Mouse (Mus musculus) liver, embryonic 14.5 days (tissue): ENCODE measurements around the gene Tnnt3. TPM values are rescaled to one million over a fixed set of nuclear protein-coding genes. Genes with fewer than 3 reads are reported as not detected.

Experiments used
- ATAC-seq: fragments of 200-750 bp; cut with Nextera tagmentation; 2 replicates; pipeline ENCODE4 v1.8.0; 2017; ENCODE audit warnings: moderate number of reproducible peaks, mild to moderate bottlenecking, moderate library complexity; ENCODE audit not compliant: insufficient read depth
- DNase-seq, 3 experiments: peaks; one replicate each; pipeline ENCODE4 v3.0.0-alpha.2; 2012 to 2013; ENCODE audit warnings: low read depth in 3 of 3, low spot score in 3 of 3
- H3K27ac ChIP-seq: fragments of 300-500 bp; sonication (generic); 2 replicates; pipeline ENCODE4 v1.5.1; 2014; ENCODE audit warnings: moderate library complexity, mild to moderate bottlenecking, control low read depth, inconsistent platforms
- H3K27me3 ChIP-seq: fragments of 300-500 bp; sonication (generic); 2 replicates; pipeline ENCODE4 v1.6.1; 2014; ENCODE audit warnings: mild to moderate bottlenecking, low read length, moderate library complexity; ENCODE audit not compliant: control insufficient read depth, insufficient read depth
- H3K36me3 ChIP-seq: fragments of 300-500 bp; sonication (generic); replicated peaks from 2 replicates; pipeline ENCODE4 v1.6.1; 2014; ENCODE audit warnings: low read depth; ENCODE audit not compliant: control insufficient read depth, insufficient read depth
- H3K4me1 ChIP-seq, 2 experiments: fragments of 200-500 bp in 1 of 2; fragments of 300-500 bp in 1 of 2; sonication (generic) in 1 of 2; replicated peaks; 2 replicates each; pipeline ENCODE4 v1.6.1; 2012 to 2014; ENCODE audit warnings: antibody characterized with exemption in 1 of 2, inconsistent platforms in 1 of 2, low read length in 1 of 2; ENCODE audit not compliant: control insufficient read depth in 2 of 2, insufficient read depth in 2 of 2
- H3K4me2 ChIP-seq: fragments of 300-500 bp; sonication (generic); 2 replicates; pipeline ENCODE4 v1.6.1; 2014; ENCODE audit warnings: low read depth, mild to moderate bottlenecking, control low read depth, moderate library complexity
- H3K4me3 ChIP-seq, 2 experiments: fragments of 200-500 bp in 1 of 2; fragments of 300-500 bp in 1 of 2; sonication (generic) in 1 of 2; 2 replicates each; pipeline ENCODE4 v1.5.1; 2012 to 2014; ENCODE audit warnings: low read depth in 2 of 2, low read length in 2 of 2, mild to moderate bottlenecking in 2 of 2, control low read depth in 1 of 2, inconsistent platforms in 1 of 2, moderate library complexity in 1 of 2; ENCODE audit not compliant: insufficient read depth in 1 of 2
- H3K9ac ChIP-seq: fragments of 300-500 bp; sonication (generic); replicated peaks from 2 replicates; pipeline ENCODE4 v1.6.1; 2014; ENCODE audit warnings: mild to moderate bottlenecking, control low read depth, moderate library complexity
- H3K9me3 ChIP-seq: fragments of 300-500 bp; sonication (generic); 2 replicates; pipeline ENCODE4 v1.6.1; 2016; ENCODE audit warnings: low read length, mixed read lengths; ENCODE audit not compliant: control insufficient read depth
- CTCF ChIP-seq: IDR thresholded peaks from 2 replicates; pipeline ENCODE4 v1.5.1; 2016; ENCODE audit warnings: antibody characterized with exemption, low read depth, control low read depth
- EP300 ChIP-seq: IDR thresholded peaks from 2 replicates; pipeline ENCODE4 v1.6.1; 2016; ENCODE audit warnings: antibody characterized with exemption, low read depth
- WGBS: fragments of 180-500 bp; shearing (Covaris S2); extraction: QIAGEN DNeasy Blood & Tissue Kit; methylation state at CpG from one replicate; pipeline ENCODE4 v1.1.7; 2014; ENCODE audit not compliant: insufficient replicate concordance; 5-methylcytosine and 5-hydroxymethylcytosine counted together
- polyA plus RNA-seq, 2 experiments: library from polyadenylated mRNA; depleted of rRNA in 1 of 2; stranded (reverse) in 1 of 2; unstranded in 1 of 2; fragments of >200 nt; fragmentation: Nextera tagmentation in 1 of 2; extraction: Ambion mirVana in 1 of 2; gene quantifications; 2 replicates each; pipeline versions ENCODE4 v1.2.1 to v1.2.3; 2012 to 2014

Gene Tnnt3
- polyA plus RNA-seq (2012; rRNA removed) (0.10 and 0.15 TPM in 2 replicates), polyA plus RNA-seq (2014; fragmentation: Nextera tagmentation; extraction: Ambion mirVana) (0.17 TPM in 1 of 2 replicates, not detected in the other)

DNA sequence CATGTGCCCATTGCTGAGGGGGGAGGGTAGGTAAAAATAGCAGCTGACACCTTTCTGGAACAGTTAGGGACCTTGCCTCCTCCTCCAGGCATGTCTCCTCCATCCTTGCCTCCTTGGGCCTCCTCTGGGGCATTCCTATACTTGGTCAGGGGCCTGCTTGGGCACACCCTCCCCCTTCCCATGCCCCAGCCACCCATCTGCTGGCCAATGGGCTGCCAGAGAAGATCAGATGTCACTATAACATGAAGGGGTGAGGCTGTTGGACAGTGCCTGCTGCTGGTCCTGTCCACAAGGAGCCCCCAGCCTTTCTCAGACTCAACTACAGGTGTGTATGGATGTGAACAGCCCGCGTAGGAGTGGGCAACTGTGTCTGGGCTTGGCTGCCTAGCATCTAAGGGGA is at the start of gene Tnnt3:
Gene Tnnt3 (plus strand): TSS at position 262 of the 400 bp plus-strand sequence.
- ATAC-seq (no peak), DNase-seq (no peak)
- no peak within 1 kb of the TSS for H3K9ac ChIP-seq
- H3K27ac ChIP-seq: no peak within 1 kb of the TSS
- H3K4me2 ChIP-seq: no peak within 1 kb of the TSS
- no peaks in the 10 kb centered on the region for H3K36me3 ChIP-seq
- H3K4me3 ChIP-seq: no peak within 1 kb of the TSS
- WGBS: 61% methylated on average over 2 of the region's 2 CpGs
- no peaks in the 10 kb centered on the region for H3K9me3 ChIP-seq
- no peaks in the 10 kb centered on the region for H3K27me3 ChIP-seq
- no peak for TF ChIP-seq EP300
- no peak for TF ChIP-seq CTCF
- no peaks in the 10 kb centered on the region for H3K4me1 ChIP-seq

DNA sequence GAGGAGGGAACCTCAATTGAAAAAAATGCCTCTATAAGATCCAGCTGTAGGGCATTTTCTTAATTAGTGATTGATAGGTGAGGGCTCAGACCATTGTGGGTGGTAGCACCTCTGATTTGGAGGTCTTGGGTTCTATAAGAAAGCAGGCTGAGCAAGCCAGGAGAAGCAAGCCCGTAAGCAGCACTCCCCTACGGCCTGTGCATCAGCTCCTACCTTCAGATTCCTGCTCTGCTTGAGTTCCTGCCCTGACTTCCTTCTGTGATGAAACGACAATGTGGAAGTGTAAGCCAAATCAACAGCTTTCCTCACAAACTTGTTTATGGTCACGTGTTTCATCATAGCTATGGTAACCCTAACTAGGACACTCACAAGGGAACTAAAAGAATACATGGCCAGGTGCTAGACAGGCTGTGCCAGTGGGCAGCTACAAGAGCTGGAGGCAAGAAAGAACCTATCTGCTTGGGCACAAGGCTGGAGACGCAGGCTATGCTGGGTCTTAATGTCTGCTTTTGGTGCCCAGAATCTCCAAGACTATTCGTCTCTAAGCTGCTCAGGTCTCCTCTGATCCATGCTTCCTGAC is 49.5 kb upstream of the Tnnt3 start:
- ATAC-seq (no peak), DNase-seq (no peak)
- Histone ChIP-seq H3K4me2 (no peak overlapping the region), H3K27ac (no peak overlapping the region), H3K9ac (no peak overlapping the region), H3K4me3 (no peak overlapping the region), H3K36me3 (no peaks in the 10 kb centered on the region), H3K4me1 (peaks cover 0 to 3% of the 10 kb centered on the region in 2 experiments; a peak in 1 of 4 replicates), H3K27me3 (no peaks in the 10 kb centered on the region), H3K9me3 (no peaks in the 10 kb centered on the region)
- 39% methylated on average over 6 of the region's 6 CpGs for WGBS
- no peak for TF ChIP-seq CTCF
- no peak for TF ChIP-seq EP300

DNA sequence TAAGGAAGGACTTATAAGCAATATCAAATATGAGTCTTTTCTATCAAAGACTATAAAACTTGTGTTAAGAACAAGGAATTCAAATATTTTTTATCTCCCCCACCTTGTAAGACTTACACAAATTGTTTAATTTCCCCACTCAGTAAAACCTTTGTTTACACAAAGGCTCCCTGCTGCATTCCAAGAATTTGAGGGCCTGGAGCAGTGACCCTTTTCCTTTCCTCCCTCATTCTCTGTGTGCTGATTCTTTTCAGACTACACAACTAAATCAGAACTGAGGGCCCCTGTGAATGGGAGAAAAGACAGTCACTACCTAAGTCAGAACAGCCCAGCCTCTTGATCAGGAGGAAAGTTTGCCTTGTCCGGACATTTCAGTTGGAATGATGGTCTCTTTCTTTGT is 43.9 kb upstream of the Tnnt3 start:
- no peaks in the 10 kb centered on the region for H3K27me3 ChIP-seq
- no peaks in the 10 kb centered on the region for H3K36me3 ChIP-seq
- H3K4me2 ChIP-seq: no peak overlapping the region
- TF ChIP-seq CTCF (no peak), EP300 (no peak)
- WGBS: 50% methylated on average over 1 of the region's 1 CpGs
- H3K27ac ChIP-seq: no peak overlapping the region
- ATAC-seq (no peak), DNase-seq (no peak)
- H3K9me3 ChIP-seq: no peaks in the 10 kb centered on the region
- no peak overlapping the region for H3K9ac ChIP-seq
- peaks cover 0 to 17% of the 10 kb centered on the region in 2 experiments; a peak in 2 of 4 replicates for H3K4me1 ChIP-seq
- no peak overlapping the region for H3K4me3 ChIP-seq

DNA sequence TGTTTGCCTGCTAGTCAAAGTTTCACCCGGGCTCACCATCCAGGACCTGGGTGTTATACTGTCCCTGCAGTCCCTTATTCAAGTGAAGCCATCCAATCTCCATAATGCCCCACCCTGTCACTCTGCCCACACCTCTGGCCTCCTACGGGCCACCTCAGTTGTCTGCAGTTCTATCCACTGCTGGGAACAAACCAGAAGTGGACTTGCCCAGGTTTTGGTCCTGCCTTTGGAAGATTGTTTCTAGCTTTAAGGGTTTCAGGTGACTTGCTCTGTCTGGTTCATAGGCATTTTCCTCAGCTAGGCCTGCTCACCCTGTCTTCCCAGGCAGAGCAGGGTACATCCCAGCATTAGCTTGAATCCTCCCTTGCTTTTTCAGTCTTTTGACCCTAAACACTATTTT is 43.4 kb upstream of the Tnnt3 start:
- Histone ChIP-seq H3K4me2 (no peak overlapping the region), H3K27me3 (no peaks in the 10 kb centered on the region), H3K4me3 (no peak overlapping the region), H3K9ac (no peak overlapping the region), H3K4me1 (peaks cover 0 to 17% of the 10 kb centered on the region in 2 experiments; a peak in 2 of 4 replicates), H3K36me3 (no peaks in the 10 kb centered on the region), H3K27ac (no peak overlapping the region), H3K9me3 (no peaks in the 10 kb centered on the region)
- DNase-seq (no peak), ATAC-seq (no peak)
- TF ChIP-seq CTCF: no peak
- TF ChIP-seq EP300: no peak
- WGBS: 58% methylated on average over 2 of the region's 2 CpGs

DNA sequence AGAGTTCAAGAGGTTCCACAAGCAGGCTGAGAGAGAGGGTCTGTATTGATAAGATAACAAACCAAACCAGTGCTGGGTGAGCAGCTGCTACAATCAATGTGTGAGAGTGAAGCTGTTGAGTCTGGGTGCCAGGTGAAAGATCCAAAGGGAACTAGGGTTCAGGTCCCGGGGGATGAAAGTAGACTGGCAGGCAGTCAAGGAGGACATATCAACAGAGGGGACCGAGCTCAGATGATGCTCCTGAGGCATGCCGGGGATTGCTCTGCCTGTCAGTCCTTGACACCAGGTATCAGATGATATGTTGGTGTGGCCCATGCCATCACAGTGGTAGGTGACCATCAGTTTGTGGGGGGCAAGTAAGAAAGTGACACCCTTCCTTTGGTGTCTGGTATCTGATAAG is 41.8 kb upstream of the Tnnt3 start:
- Histone ChIP-seq H3K4me1 (peaks cover 0 to 17% of the 10 kb centered on the region in 2 experiments; a peak in 2 of 4 replicates), H3K27me3 (no peaks in the 10 kb centered on the region), H3K9me3 (no peaks in the 10 kb centered on the region), H3K4me2 (no peak overlapping the region), H3K27ac (no peak overlapping the region), H3K4me3 (no peak overlapping the region), H3K9ac (no peak overlapping the region), H3K36me3 (no peaks in the 10 kb centered on the region)
- no peak for DNase-seq
- no peak for ATAC-seq
- whole genome bisulfite sequencing: 55% methylated on average over 3 of the region's 3 CpGs
- no peak for TF ChIP-seq EP300
- no peak for TF ChIP-seq CTCF
